8 mouse cellular contexts compared by ENCODE assay signal in genomic region chr5:118562206-118562605, GRCm38 (mm10). TPM values are rescaled to one million over a fixed set of nuclear protein-coding genes. Genes with fewer than 3 reads are reported as not detected.
A peak's percentile ranks its signal among the peaks of the same experiment; 100 is the strongest.
DNase-seq lines count a peak whose midpoint lies in the region; ATAC-seq and TF ChIP-seq lines count a peak whose summit lies in the region.

No protein-coding gene starts in this region.

- no peaks in the 10 kb centered on the region for H3K9me3 ChIP-seq in ES-E14 (ENCODE audit: control insufficient read depth, insufficient read depth, low read depth, low read length)
- no peaks in the 10 kb centered on the region for H3K9me3 ChIP-seq in heart, postnatal 0 days (replicated peaks; ENCODE audit: control insufficient read depth, low read length)
- H3K9me3 ChIP-seq in liver, postnatal 0 days (ENCODE audit: low read length), result no peaks in the 10 kb centered on the region

- no peak for TF ChIP-seq EP300 in heart, postnatal 0 days (IDR thresholded peaks at IDR 0.05; ENCODE audit: low read depth)
- TF ChIP-seq EP300 in liver, postnatal 0 days (IDR thresholded peaks at IDR 0.05; ENCODE audit: low read depth), result no peak

- H3K9ac ChIP-seq in ES-E14 (ENCODE audit: insufficient read depth, low read depth, low read length, poor library complexity, severe bottlenecking), result peak overlapping the region; percentile 31; the same call in 1 of the 2 replicates
- H3K9ac ChIP-seq in heart, postnatal 0 days (replicated peaks; ENCODE audit: low read depth, low read length), result peak overlapping the region; percentile 92; the same call in 1 of the 2 replicates
- peak overlapping the region; percentile 82 for H3K9ac ChIP-seq in liver, postnatal 0 days (replicated peaks)

- no peaks in the 10 kb centered on the region; the same call in 1 of the 2 replicates for H3K36me3 ChIP-seq in ES-E14 (ENCODE audit: control insufficient read depth, insufficient read depth, low read length, poor library complexity, severe bottlenecking)
- no peaks in the 10 kb centered on the region for H3K36me3 ChIP-seq in heart, postnatal 0 days (replicated peaks; ENCODE audit: control insufficient read depth, insufficient read depth, low read length)
- no peaks in the 10 kb centered on the region for H3K36me3 ChIP-seq in liver, postnatal 0 days (replicated peaks; ENCODE audit: insufficient read depth, low read length)

- TF ChIP-seq CTCF in heart, postnatal 0 days (IDR thresholded peaks at IDR 0.05; ENCODE audit: low read depth), result no peak
- TF ChIP-seq CTCF in liver, postnatal 0 days (IDR thresholded peaks at IDR 0.05; ENCODE audit: low read depth), result no peak

- H3K4me2 ChIP-seq in heart, postnatal 0 days (ENCODE audit: low read depth, low read length), result peak overlapping the region; percentile 79
- H3K4me2 ChIP-seq in liver, postnatal 0 days (ENCODE audit: low read depth, low read length), result peak overlapping the region; percentile 86

- 63% methylated on average over 3 of the region's 3 CpGs for WGBS in heart, postnatal 0 days
- WGBS in liver, postnatal 0 days (ENCODE audit: insufficient replicate concordance), result 43% methylated on average over 3 of the region's 3 CpGs

- no peak for ATAC-seq in heart, postnatal 0 days (ENCODE audit: insufficient read depth, low read depth)
- ATAC-seq in liver, postnatal 0 days, result no peak

- intact Hi-C loops in gastrocnemius, postnatal 14 days (cut with DNase I; ENCODE audit: low total_unique reads), result loop anchor here (10.0 kb wide), 1 partner anchor 197 kb away; no protein-coding TSS in a partner anchor

- DNase-seq in heart, adult 11 months, result peak; percentile 55
- DNase-seq in heart, adult 8-10 months (ENCODE audit: low spot score), result no peak
- DNase-seq in ES-E14 (ENCODE audit: low read depth, low spot score), result no peak
- DNase-seq in heart, postnatal 0 days (ENCODE audit: low spot score), result no peak
- DNase-seq in liver, postnatal 0 days, result no peak
- no peak for DNase-seq in gastrocnemius, adult 8-10 months (ENCODE audit: low spot score in 2 of 2)
- no peak for DNase-seq in gastrocnemius, postnatal 14 days
- DNase-seq in left cerebral cortex, adult 11 months (ENCODE audit: low spot score), result no peak

- no peak overlapping the region for H3K27ac ChIP-seq in ES-E14 (ENCODE audit: insufficient read depth, low read depth, low read length, poor library complexity, severe bottlenecking)
- no peak overlapping the region for H3K27ac ChIP-seq in heart, postnatal 0 days (ENCODE audit: low read depth)
- H3K27ac ChIP-seq in liver, postnatal 0 days (ENCODE audit: low read depth), result no peak overlapping the region

- in situ Hi-C loops in ES-E14 (cut with MboI; ENCODE audit: low sequenced_read_pairs in 2 of 2, unreplicated experiment in 2 of 2), result no loop called here

- H3K4me1 ChIP-seq in ES-E14 (ENCODE audit: control insufficient read depth in 2 of 2, insufficient read depth in 2 of 2, low read length in 2 of 2, poor library complexity in 1 of 2), result peaks cover 15 to 17% of the 10 kb centered on the region in 2 experiments
- peaks cover 12% of the 10 kb centered on the region for H3K4me1 ChIP-seq in heart, postnatal 0 days (ENCODE audit: control insufficient read depth, insufficient read depth)
- H3K4me1 ChIP-seq in liver, postnatal 0 days (ENCODE audit: insufficient read depth), result peaks cover 39% of the 10 kb centered on the region

- H3K4me3 ChIP-seq in ES-E14 (ENCODE audit: insufficient read depth in 1 of 2, low read depth in 1 of 2, low read length in 2 of 2, poor library complexity in 1 of 2, severe bottlenecking in 1 of 2), result peak overlapping the region; percentile 24 to 89; a peak in 3 of 4 replicates
- H3K4me3 ChIP-seq in heart, postnatal 0 days (ENCODE audit: low read depth, low read length), result peak overlapping the region; percentile 91
- H3K4me3 ChIP-seq in liver, postnatal 0 days (ENCODE audit: low read depth, low read length), result peak overlapping the region; percentile 82

- H3K27me3 ChIP-seq in heart, postnatal 0 days (ENCODE audit: control insufficient read depth, insufficient read depth, low read length), result no peaks in the 10 kb centered on the region
- H3K27me3 ChIP-seq in liver, postnatal 0 days (ENCODE audit: insufficient read depth, low read length), result no peaks in the 10 kb centered on the region

TF ChIP-seq in ES-E14, 5 proteins besides CTCF, POLR2A, EP300 and RAD21:
- TF ChIP-seq HCFC1 (IDR thresholded peaks at IDR 0.05; ENCODE audit: borderline replicate concordance, insufficient read depth, low read length), result no peak
- TF ChIP-seq CHD2 (IDR thresholded peaks at IDR 0.05; ENCODE audit: low read depth, low read length), result no peak

RNA-seq across cellular contexts. Expression of gene Med13l, which starts 1.7 kb away (rescaled TPM):
- 10 to 100 TPM; 22.2 to 35.0 (median 32.5) TPM for total RNA-seq in heart, adult 8-10 months (2022)
- 52.4 and 61.6 TPM in 2 replicates for total RNA-seq in ES-E14 (2012; rRNA removed)
- 11.4 and 17.4 TPM in 2 replicates for total RNA-seq in heart, postnatal 0 days (2014; rRNA removed; ENCODE audit: low replicate concordance)
- 4.8 and 5.2 TPM in 2 replicates for polyA plus RNA-seq in heart, postnatal 0 days (2015; fragmentation: Nextera tagmentation; extraction: Ambion mirVana)
- polyA plus RNA-seq in liver, postnatal 0 days (2015; fragmentation: Nextera tagmentation; extraction: Ambion mirVana), result 4.5 and 5.9 TPM in 2 replicates
- 10 to 100 TPM; 24.6 to 32.4 (median 26.1) TPM for total RNA-seq in gastrocnemius, adult 8-10 months (2022)
- 10 to 100 TPM; 22.0 to 24.1 TPM for total RNA-seq in gastrocnemius, postnatal 14 days (2021)

Comparison
In these comparisons a context has a peak if more than half of its experiments do, and no peak if none do; other contexts are left out.
1. H3K9ac ChIP-seq: peak in every context shown above with its lines; median percentile 92 in heart, postnatal 0 days; 82 in liver, postnatal 0 days; 31 in ES-E14.